Mouse (Mus musculus): ENCODE results near the gene Sox12.
"Not testable (repeated sequence)": the region's sequence is repeated elsewhere in the genome, so short reads cannot be mapped to it uniquely, and the experiment has no call there.

Gene Sox12

GRCm38 (mm10) chr2:152399122-152399542 is 1.3 kb upstream of the Sox12 start:
- no peak for DNase-seq (ENCODE audit: low spot score)

- peak; percentile 92 for DNase-seq (ENCODE audit: low spot score)
Measured at GRCm38 (mm10) chr2:152398691-152399090, 828 bp upstream of the Sox12 start.

- DNase-seq (ENCODE audit: low spot score) = peak; percentile 88
Measured at GRCm38 (mm10) chr2:152397004-152397589, 766 bp downstream of the Sox12 start.

GRCm38 (mm10) chr2:152396110-152397003 is 1.5 kb downstream of the Sox12 start:
- DNase-seq (ENCODE audit: low spot score) = peak; percentile 90

GRCm38 (mm10) chr2:152395271-152395920 is 2.5 kb downstream of the Sox12 start:
- DNase-seq (ENCODE audit: low spot score) = no peak

- DNase-seq (ENCODE audit: low spot score) = no peak
Measured at GRCm38 (mm10) chr2:152393225-152394017, 4.4 kb downstream of the Sox12 start.

- peak; percentile 54 for DNase-seq (ENCODE audit: low spot score)
Measured at GRCm38 (mm10) chr2:152392786-152393185, 5.1 kb downstream of the Sox12 start.

- DNase-seq (ENCODE audit: low spot score) = no peak
Measured at GRCm38 (mm10) chr2:152384191-152384590, 13.7 kb downstream of the Sox12 start.

GRCm38 (mm10) chr2:152376345-152376741 is 21.5 kb downstream of the Sox12 start, which contains the start of gene Nrsn2:
Nrsn2 (minus strand) TSS chr2:152376638.
- no peak for DNase-seq (ENCODE audit: low spot score)

GRCm38 (mm10) chr2:152375652-152376344 is 22.1 kb downstream of the Sox12 start:
- DNase-seq (ENCODE audit: low spot score) = peak; percentile 63

GRCm38 (mm10) chr2:152373547-152373946 is 24.3 kb downstream of the Sox12 start:
- no peak for DNase-seq (ENCODE audit: low spot score)

GRCm38 (mm10) chr2:152372661-152373060 is 25.2 kb downstream of the Sox12 start:
- no peak for DNase-seq (ENCODE audit: low spot score)

GRCm38 (mm10) chr2:152372104-152372503 is 25.8 kb downstream of the Sox12 start:
- DNase-seq (ENCODE audit: low spot score) = no peak

GRCm38 (mm10) chr2:152368532-152369140 is 29.2 kb downstream of the Sox12 start:
- no peak for DNase-seq (ENCODE audit: low spot score)

GRCm38 (mm10) chr2:152367917-152368316 is 29.9 kb downstream of the Sox12 start:
- DNase-seq (ENCODE audit: low spot score) = no peak

- DNase-seq (ENCODE audit: low spot score) = peak; percentile 75
Measured at GRCm38 (mm10) chr2:152363245-152364147, 34.4 kb downstream of the Sox12 start.

GRCm38 (mm10) chr2:152361193-152361592 is 36.7 kb downstream of the Sox12 start:
- no peak for DNase-seq (ENCODE audit: low spot score)

GRCm38 (mm10) chr2:152360271-152360775 is 37.5 kb downstream of the Sox12 start:
- DNase-seq (ENCODE audit: low spot score) = no peak

- DNase-seq (ENCODE audit: low spot score) = no peak
Measured at GRCm38 (mm10) chr2:152359616-152360015, 38.2 kb downstream of the Sox12 start.

- not testable (repeated sequence) for DNase-seq (ENCODE audit: low spot score)
Measured at GRCm38 (mm10) chr2:152358977-152359376, 38.9 kb downstream of the Sox12 start.

Measured in layer of hippocampus, adult 11-12 months (tissue).